Mouse (Mus musculus) heart, postnatal 36 days (tissue): ENCODE measurements at regions not wholly inside any gene's neighbourhood (a gene's known extent, or its start where the extent isn't known, plus 50 kb on each side); places are given as distances from the start of the nearest gene placed in this dataset.

Experiments used
- DNase-seq, 2 experiments: peaks; one replicate each; pipeline ENCODE4 v3.0.0; 2021 to 2022
- intact Hi-C: fragments of 180-260 bp; cut with DNase I; formaldehyde crosslinking; loops from one replicate; pipeline ENCODE4 v1.15.1; 2025

DNA sequence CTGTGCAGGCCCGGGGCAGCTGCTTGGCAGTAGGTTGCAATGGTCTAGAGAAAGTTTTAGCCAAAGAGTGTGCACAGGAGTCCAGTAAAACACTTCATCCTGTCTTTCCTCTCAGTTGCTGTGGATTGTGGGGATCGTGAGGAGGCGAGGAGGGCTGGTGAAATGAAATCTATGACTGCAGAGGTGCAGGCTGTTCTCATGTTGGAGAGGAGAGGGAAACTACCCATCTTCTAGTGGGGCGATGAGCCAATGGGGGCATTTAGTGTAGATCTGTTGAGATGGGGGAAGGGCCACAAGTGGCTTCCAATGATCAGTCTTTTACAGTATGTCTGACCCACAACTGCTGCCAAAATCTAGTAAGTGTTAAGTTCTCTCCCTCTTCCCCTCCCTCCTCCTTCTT is 203.4 kb downstream of the Rnd3 start:
- intact Hi-C loops: no loop called here
- DNase-seq: no peak

DNA sequence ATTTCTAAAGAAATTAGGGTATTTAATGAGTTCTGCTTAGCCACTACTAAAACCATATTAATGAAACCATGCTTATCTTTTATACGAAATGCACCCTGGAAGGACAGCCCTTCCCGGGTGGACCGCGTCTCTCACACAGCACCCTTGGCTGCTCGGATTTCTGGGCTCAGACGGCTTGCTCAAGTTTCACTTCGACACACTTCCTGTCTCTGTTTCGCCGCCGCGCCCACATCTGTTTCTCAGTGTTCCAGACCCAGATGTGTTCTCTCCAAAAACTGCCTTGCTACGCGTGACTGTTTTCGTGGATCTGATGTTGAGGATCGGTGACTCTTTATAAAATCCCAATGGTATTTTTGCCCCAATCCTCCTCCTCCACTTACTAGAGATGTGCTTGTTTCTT is 205.7 kb downstream of the Rnd3 start:
- DNase-seq: peak; percentile 45 to 52
- intact Hi-C loops: no loop called here

DNA sequence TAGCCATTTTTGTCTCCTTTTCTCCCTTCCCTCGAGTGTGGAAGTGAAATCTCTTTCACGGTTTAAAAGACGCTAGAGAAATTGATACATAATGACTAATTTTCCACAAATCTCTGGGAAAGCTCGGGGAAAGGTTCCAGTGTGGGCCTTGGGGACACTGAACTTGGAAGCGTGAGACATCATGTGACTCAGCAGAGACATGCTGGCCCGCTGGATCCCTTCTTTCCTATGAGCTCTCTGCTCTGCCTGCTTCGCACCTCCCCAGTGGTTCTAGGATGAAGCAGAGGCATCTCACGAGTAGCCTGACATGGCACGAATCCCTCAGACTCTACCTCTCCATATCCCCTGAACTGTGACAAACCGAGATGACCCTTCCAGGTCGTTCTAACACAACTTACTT is 206.2 kb downstream of the Rnd3 start:
- intact Hi-C loops: no loop called here
- peak; percentile 55 to 60 for DNase-seq

DNA sequence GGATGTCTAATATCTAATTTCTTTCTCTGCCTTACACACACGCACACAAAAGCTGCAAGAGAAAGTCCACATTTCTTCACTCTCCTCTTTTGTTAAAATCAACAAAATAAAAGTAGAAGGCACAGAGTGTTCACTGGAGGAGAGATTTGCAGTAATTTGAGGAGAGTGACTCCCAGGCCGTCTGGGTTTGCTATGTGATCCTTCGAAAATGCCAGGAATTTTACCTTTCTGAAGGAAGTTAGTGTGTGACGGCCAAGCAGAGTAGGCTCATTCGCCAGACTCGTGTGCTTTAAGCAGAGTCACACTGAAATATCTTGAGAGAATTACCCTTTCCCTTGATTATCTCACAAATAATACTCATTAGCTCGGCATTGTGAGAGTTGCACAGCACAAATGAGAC is 216.0 kb downstream of the Rnd3 start:
- no peak for DNase-seq
- intact Hi-C loops: no loop called here

DNA sequence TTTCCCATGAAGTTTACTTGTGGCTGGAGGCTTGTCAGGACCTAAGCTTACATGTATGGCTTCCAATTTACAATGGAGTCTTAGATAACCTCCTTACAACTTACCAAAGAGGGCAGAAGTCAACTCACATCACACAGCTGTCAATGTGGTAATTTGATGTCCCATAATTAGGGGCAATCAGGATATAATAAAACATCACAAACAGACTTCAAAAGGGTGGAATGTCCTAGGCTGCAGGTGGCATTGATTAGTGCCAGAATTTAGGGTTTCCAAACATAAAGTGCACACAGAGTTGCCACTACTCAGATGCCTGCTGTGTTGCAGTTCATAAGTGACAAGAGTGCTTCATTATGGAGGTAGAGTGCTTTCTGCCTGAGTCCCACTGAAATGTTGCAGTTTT is 227.9 kb downstream of the Rnd3 start:
- intact Hi-C loops: no loop called here
- no peak for DNase-seq

DNA sequence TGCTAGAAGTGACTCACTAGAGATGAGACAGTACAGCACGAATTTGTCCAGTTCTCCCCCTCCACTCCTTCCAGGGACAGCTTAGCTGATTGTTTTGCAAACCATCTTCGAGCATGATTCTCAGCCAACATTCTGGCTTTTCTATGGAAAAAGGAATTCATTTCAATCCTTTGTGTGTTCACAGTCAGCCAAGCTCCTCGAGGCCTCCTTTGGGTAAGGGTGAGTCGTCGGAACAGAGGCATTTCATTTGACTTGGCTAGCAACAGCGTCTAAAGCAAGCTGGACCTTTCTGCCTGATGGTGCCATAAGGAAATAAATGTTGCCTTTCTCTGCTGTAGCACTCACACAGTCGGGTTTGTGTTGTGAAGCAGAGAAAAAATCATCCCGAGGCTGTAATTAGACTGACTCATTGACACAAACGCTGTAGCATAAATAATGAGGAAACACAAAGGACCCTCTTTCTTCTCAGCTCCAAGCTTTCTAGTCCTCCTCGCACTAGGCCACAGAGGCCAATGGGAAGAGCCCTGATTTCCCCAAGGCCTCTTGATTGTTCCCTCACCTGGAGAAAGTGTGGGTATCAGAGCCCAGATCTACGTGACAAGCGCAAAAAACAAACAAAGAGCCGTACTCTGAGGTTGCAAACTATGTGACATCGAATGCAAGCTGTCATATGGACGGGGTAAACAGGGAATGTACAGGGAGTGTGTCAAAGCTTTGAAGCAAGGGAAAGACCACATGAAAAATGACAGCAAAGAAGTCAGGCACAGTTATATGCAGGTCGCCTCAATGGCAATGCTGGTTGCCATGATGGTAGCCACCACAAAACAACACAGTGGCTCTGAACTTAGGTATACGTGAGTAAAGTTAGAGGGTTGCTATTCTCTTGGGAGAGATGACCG is 232.3 kb downstream of the Rnd3 start:
- intact Hi-C loops: no loop called here
- DNase-seq: no peak

DNA sequence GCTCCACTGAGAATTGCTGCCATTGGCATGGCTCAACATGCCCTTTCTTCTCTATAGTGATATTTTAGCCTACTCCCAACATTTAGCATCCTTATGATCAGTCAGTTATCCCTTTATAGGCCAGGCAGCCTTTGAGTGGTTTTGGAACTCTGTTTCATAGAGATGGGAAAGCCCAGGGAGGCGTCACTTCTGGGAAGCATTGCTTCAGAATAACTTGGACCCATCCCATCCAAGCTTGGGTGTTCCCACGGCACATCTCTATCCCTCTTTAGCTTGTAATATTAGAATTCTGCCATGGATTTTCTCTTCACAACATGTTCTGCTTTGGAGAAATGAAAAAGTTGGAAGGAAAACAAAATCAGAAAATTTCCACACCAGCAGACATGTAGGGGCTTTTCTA is 233.8 kb downstream of the Rnd3 start:
- intact Hi-C loops: no loop called here
- DNase-seq: no peak

DNA sequence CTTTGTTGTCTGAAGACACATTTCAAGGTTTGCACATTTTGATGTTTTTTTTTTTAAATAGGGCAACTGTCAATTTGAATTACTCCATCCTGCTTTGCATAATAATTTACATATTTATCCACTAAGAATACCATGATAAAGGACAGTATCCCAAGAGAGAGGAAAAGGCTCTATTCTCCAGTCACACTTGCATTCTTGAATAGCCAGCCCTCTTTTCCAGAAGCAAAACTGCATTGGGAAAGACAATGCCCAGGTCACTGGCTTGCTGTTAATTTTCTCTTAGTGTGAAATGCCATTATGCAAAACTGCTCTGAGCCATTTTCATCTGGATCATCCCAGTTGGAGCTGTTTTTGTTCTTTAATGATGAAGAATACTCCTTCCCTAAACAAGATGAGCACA is 234.7 kb downstream of the Rnd3 start:
- DNase-seq: no peak
- intact Hi-C loops: no loop called here

DNA sequence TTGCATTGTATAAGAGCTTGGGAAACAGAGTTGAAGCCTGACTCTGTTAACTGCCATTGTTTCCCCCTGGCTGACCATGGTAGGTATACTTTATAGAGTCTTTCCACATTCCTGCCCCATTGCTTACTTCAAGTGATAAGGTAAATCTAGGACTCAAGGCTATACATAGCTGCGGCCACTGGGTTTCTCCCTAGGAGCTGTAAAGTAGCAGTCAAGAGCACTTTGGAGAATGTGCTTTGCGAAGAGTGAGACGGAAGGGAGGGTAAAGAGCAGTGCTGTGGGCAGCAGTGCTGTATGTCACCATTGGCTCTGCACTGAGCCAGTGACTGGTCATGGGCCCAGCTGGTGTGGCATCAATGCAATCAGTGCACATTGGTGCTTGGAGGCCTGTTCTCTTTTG is 240.1 kb downstream of the Rnd3 start:
- no peak for DNase-seq
- intact Hi-C loops: no loop called here

DNA sequence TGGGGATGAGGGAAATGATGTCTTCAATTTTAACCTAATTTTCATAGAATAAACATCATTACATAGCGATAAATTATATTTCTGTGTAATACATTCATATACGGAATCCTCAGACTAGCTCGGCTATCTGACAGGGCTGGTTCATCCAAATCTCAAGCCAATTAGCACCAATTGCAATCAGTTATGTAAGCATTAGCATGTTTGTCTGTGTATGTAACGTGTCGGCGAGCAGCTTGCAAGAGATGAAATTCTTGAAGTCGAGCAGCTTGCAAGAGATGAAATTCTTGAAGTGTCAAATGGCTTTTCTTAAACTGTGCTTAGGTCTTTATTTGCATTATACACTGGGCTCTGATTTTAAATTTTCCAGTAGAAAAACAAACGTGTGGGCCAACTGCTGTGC is 246.2 kb downstream of the Rnd3 start:
- intact Hi-C loops: no loop called here
- no peak for DNase-seq

DNA sequence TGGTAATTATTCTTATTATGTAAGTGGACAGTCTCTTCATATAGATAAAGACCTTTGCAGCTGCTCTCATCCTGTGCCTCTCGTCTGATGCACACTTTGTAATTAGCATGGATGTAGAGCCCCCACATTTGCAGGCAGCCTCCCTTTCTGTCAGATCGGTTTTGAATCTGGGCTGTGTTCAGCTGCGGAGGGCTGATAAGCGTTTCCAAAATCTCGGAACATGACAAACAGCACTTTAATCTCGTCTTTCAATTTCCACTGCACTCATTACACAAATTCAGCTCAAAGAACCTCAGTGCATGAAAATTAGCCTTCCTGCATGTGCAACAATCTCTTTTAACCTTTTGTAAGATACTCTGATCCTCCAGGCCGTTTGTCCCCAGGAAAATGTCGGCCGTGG is 246.7 kb downstream of the Rnd3 start:
- DNase-seq: no peak
- intact Hi-C loops: no loop called here

DNA sequence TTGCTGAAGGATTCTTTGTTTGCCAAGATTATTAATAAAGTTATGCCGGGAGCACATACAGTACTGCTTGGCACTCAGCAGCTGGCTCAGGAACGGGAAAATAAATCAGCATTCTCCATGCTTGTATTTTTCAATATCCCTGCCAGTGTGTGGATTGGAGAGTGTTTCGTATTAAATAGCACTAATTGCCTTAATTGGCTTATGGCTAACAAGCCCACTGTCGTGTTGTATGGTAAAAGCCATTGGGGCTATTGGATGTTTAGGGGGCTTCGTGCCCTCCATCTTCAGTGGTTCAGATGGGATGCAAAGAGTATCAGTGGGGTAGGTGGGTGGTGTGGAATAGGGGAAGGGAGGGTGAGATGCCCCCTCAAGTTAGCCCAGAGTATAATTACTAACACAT is 259.9 kb downstream of the Rnd3 start:
- intact Hi-C loops: no loop called here
- no peak for DNase-seq

DNA sequence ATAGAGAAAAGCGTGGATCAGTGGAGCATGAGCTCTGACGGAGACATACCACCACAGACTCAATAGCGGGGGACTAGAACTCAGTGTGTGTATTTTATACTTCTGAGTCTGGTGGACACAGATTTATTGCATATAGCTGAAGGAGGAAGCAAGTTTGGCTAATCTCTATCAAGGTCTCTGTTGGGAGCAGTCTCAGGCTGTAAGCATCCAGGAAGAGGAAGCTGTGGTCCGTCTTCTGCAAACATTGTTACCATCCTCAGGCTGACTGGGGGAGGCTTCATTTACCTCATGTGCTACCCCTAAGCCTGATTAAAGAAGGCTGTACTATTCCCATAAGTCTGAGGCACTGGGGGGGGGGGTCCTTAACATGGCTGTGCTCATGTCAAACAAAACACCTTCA is 261.0 kb downstream of the Rnd3 start:
- intact Hi-C loops: no loop called here
- no peak for DNase-seq

DNA sequence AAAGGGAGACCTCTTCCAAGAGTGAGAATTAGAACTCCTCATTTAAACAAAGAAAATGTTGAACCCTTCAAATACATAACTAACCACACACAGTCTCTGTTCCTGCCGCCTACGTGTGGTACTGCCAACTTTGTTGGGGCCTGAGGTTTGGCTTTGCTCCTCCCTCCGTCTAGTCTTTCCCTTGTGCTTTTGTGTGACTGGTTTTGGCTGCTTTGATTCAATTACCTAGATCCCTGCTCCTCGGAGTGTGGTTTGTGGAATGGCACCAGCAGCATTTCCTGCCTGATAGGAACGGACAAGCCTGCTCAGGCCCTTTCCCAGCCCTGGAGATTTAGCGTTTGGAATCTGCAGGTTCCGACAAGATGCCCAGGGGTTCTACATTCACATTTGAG is 263.0 kb downstream of the Rnd3 start:
- intact Hi-C loops: no loop called here
- no peak for DNase-seq

DNA sequence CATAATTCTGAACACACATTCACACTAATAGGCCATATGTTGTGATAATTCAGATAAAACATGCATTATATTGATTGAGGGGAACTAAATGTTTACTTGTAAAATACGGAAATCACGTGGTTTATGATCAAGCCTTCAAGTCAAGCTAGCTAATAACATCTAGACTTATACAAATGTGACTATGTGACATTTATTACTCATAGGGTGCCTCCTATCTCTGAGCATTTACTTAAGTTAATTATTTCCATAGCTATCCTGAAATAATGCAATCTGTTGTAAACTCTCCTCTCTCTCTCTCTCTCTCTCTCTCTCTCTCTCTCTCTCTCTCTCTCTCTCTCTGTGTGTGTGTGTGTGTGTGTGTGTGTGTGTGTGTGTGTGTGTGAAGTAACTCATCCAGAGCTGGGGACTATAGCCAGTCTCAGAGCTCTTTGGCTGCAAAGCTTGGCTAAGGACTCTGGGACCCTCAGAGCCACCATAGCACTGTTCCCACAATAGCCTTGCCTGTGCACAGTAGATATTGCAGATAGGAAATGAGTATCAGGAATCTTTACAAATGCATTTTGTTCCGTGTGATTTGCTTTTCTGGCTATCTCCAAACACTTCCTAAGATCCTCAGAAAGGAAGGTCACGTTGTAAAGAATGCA is 263.5 kb downstream of the Rnd3 start:
- intact Hi-C loops: no loop called here
- no peak for DNase-seq

DNA sequence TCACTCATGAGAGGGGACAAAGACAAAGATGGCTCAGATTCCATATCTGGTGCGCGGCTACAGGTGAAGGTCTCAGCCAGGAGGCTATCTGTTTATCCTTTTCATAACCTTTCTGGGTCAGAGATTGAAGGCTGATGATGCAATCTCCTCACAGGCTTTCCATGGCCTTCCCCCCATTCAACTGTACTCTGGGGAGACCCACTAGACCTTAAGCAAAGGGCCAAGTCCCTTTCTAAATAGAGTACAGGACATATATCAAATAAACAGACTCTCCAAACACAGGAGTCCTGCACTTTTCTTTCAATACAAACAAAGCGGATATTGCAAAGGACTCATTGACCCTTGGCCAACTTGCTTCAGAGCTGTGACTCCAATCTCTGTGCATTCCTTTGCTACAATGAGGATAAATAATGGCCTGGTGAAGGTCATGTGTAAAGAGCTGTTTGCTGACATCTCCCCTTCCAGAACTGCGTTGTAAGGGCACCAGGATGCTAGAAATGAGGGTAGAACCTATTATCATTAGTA is 267.3 kb downstream of the Rnd3 start:
- DNase-seq: no peak
- intact Hi-C loops: no loop called here

DNA sequence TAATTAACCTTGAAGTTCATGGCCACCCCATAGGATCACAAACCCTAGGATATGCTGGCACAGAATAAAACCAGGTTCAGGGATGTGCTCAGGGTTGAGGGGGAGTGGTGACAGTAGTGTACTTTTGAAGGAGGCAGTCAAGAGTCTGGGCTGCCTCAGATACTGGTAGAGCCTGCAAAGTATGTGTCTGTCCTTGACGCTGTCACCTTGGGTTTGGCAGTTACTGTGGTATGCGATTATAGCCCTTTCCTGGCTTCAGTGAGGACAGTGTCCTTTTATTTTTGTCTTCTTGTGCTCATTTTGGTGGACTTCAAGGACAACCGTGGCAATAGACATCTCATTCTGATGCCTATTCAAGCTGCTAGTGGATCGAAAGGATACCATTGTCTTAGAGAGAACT is 268.1 kb downstream of the Rnd3 start:
- intact Hi-C loops: no loop called here
- DNase-seq: no peak

DNA sequence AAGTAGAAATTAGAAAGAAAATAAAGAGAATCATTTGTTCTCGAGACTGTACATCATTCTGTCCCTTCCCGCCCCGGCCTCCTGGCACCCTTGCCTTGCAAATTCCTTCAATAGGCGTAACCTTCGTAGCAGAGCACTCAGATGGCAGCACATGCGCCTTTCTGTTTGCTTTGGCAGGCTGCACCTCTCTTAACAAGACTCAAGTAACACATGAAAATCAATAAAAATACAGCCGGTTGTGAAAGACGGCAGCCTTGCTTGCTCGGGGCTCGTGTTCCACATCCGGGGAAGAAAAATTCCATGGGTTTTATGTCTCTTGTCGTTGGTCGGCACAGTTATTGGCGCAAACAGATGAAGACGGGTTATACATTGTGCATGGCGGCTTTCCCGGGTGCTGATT is 271.2 kb downstream of the Rnd3 start:
- intact Hi-C loops: no loop called here
- DNase-seq: peak; percentile 26 to 39

DNA sequence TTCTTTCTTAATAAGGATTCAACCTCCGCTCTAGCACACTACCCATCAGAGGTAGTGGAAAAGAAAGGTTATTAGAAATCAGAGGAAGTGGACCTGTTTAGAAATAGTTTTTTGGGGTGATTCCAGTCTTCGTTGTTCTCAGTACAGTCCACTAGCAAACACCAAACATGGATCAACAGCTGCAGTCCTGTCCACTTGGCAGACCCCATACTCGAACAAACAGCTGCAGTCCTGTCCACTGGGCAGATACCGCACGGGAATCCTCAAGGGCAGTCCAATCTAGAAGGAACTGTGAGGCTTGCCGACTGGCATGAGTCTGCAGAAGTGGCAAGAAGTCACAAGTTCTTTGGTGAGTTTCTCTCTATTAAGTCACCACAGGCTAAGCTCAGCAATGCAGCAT is 273.8 kb downstream of the Rnd3 start:
- DNase-seq: no peak
- intact Hi-C loops: no loop called here

DNA sequence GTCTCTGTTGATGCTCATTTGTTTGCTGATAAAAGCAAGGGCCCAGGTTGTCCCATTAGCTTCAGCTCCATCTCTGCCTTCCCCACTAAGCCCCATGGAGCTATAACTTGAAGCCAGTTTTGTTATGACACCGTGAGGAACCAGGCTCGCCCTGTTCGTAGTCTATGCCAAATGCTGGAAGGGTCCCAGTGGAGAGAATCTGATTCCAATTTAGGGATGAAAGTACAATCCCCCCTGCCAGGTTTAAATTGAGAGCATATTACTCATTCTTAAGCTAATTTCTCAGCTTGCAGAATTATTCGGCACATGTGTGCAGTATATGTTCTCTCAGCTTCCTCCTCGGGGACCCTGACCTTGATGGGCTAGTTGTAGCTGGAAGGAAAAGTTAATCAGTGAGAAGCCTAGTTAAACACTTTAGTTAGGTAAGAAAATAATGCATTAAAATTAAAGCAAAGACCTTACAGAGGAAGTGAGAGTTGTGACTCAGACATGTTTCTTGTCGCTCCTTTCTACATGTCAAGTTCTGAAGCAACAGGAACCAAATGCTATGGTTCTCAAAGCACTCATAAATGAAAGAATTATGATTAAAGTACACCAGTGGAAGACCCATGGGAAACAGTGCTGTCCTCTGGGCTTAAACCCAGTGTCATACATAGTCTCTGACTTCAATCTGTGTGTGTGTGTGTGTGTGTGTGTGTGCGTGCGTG is 295.2 kb downstream of the Rnd3 start:
- intact Hi-C loops: no loop called here
- DNase-seq: no peak

DNA sequence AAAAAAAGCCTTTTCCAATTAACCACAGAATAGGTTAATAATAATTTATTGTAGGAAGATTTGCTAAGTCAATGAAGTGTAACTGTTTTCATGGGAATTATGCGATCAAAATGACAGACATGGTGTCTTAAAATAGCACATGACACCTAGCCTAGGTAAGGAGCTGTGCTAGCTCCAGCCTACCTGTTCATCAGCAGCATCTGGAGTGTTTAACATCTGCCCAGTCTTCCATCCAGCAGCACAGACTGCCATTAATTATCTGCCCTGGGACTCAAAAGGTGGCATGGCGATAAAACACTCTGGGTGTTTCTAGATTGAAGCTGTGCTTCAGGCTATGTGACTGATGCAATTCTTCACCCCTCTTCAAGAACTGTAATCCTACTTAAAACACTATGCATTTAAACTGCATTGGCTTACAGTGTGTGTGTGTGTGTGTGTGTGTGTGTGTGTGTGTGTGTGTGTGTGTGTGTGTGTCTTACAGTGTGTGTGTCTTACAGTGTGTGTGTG is 296.4 kb downstream of the Rnd3 start:
- DNase-seq: no peak
- intact Hi-C loops: no loop called here
